Mouse (Mus musculus): ENCODE results near the gene Slc44a1. TPM values are rescaled to one million over a fixed set of nuclear protein-coding genes. Genes with fewer than 3 reads are reported as not detected.

Gene Slc44a1
- total RNA-seq, 2 experiments from 2014 or later, result 39.3 to 42.1 TPM

Other genes with a start within 250 kb of the Slc44a1 start
- gene Fsd1l, start 191.1 kb downstream of the Slc44a1 start, total RNA-seq (2021), result 10 to 100 TPM; 25.1 to 29.0 TPM

All from gastrocnemius, postnatal 4 days (tissue).